Mouse (Mus musculus) heart, postnatal 14 days (tissue): ENCODE results near the gene Gm14569. TPM values are rescaled to one million over a fixed set of nuclear protein-coding genes. Genes with fewer than 3 reads are reported as not detected.

Source experiments
- DNase-seq, 2 experiments: peaks; one replicate each; pipeline ENCODE4 v3.0.0; 2021 to 2022
- intact Hi-C: fragments of 180-260 bp; cut with DNase I; formaldehyde crosslinking; loops from one replicate; pipeline ENCODE4 v1.15.1; 2025
- microRNA-seq, 2 experiments: library from miRNA; unstranded; fragments of <30 nt; microRNA quantifications; one replicate each; pipeline ENCODE4 v1.2.0; 2021 to 2022
- total RNA-seq, 2 experiments: library from RNA; stranded (reverse); gene quantifications; 2 replicates each; pipeline ENCODE4 v1.2.3; 2021

Gm14569 gene
- total RNA-seq, 2 experiments from 2014 or later, result not detected

DNA sequence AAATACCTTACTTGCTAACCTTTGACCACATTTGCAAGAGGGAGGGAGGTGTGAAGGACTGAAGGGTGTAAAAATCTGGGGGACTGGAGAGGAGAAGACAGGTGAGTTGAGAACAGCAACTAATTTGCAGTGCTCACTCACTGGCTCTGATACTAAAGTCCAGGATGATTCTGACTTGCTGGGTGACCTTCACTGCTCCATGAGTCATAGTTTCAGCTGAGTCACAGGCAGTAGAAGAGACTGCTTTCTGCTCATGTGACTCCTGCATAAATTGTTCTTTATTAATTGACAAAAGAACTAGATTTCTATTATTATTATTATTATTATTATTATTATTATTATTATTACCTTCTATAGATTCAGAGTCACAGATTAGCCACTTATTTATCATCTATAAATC, 106.3 kb downstream of the Gm14569 start:
- intact Hi-C loops, result no loop called here

More for the DNA sequence above, 106.3 kb downstream of the Gm14569 start:
- DNase-seq, result no peak

Small RNAs within 50 kb of the gene (microRNA-seq; reads per million reads assigned to microRNA genes)
- 0 reads per million in 2 experiments for gene Gm44485

Other genes with a start within 250 kb of the Gm14569 start
- gene Lonrf3, start 163.5 kb downstream of the Gm14569 start, total RNA-seq, result 1 to 10 TPM; 1.7 to 1.8 TPM
- gene Gm6268, start 90.5 kb downstream of the Gm14569 start, total RNA-seq, result not detected
- gene Pgrmc1, start 106.4 kb upstream of the Gm14569 start, total RNA-seq, result 10 to 100 TPM; 27.7 to 29.4 TPM
- gene Akap17b, start 153.6 kb upstream of the Gm14569 start, total RNA-seq, result 1 to 10 TPM; 1.9 to 2.2 TPM